Mouse (Mus musculus) bone marrow, adult 2 months (tissue): ENCODE measurements around the gene Arap1.

Experiments
- CTCF ChIP-seq: fragments of 200-500 bp; IDR thresholded peaks from 2 replicates; pipeline ENCODE4 v1.5.1; 2011; ENCODE audit warnings: low read length, control low read depth; ENCODE audit not compliant: control insufficient read depth, insufficient read depth
- POLR2A ChIP-seq: fragments of 200-500 bp; IDR thresholded peaks from 2 replicates; pipeline ENCODE4 v1.6.1; 2011; ENCODE audit warnings: low read depth, mild to moderate bottlenecking, control low read depth, low read length, borderline replicate concordance; ENCODE audit not compliant: control insufficient read depth

DNA sequence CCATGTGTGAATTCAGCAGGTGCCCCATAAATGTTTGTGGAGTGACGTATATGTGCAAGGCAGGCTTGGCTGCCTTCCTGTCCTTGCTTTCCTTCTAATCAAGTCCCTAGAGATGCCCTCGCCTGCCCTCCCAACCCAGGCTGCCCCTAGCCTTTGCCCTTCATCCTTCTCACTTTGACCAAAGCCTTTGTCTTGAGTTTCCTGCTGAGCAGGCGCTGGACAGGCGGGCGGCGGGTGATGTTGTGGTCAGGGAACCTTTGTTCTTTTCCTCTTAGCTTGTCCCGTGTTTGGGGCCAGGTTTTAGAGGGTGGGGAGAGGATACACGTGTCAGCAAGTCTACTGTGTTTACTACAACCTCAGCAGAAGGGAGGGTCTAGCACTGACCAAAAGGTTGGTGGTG lies 105.9 kb downstream of the Arap1 start:
- TF ChIP-seq CTCF (no peak), POLR2A (no peak)
